Mouse (Mus musculus) liver, embryonic 15.5 days (tissue): ENCODE results near the gene Gm16253. TPM values are rescaled to one million over a fixed set of nuclear protein-coding genes. Genes with fewer than 3 reads are reported as not detected.

Experiments used
- ATAC-seq: fragments of 200-750 bp; cut with Nextera tagmentation; 2 replicates; pipeline ENCODE4 v1.8.0; 2017; ENCODE audit warnings: moderate number of reproducible peaks, mild to moderate bottlenecking, moderate library complexity; ENCODE audit not compliant: insufficient read depth
- H3K27ac ChIP-seq: fragments of 300-500 bp; sonication (generic); replicated peaks from 2 replicates; pipeline ENCODE4 v1.5.1; 2015; ENCODE audit warnings: mild to moderate bottlenecking, inconsistent platforms
- H3K27me3 ChIP-seq: fragments of 300-500 bp; sonication (generic); 2 replicates; pipeline ENCODE4 v1.6.1; 2015; ENCODE audit warnings: mild to moderate bottlenecking, inconsistent platforms
- H3K36me3 ChIP-seq: fragments of 300-500 bp; sonication (generic); replicated peaks from 2 replicates; pipeline ENCODE4 v1.6.1; 2015; ENCODE audit warnings: moderate library complexity, mild to moderate bottlenecking, inconsistent platforms
- H3K4me1 ChIP-seq: fragments of 300-500 bp; sonication (generic); replicated peaks from 2 replicates; pipeline ENCODE4 v1.6.1; 2015; ENCODE audit warnings: inconsistent platforms
- H3K4me2 ChIP-seq: fragments of 300-500 bp; sonication (generic); 2 replicates; pipeline ENCODE4 v1.6.1; 2015; ENCODE audit warnings: moderate library complexity, mild to moderate bottlenecking, inconsistent platforms
- H3K4me3 ChIP-seq: fragments of 300-500 bp; sonication (generic); replicated peaks from 2 replicates; pipeline ENCODE4 v1.5.1; 2015; ENCODE audit warnings: mild to moderate bottlenecking, inconsistent platforms
- H3K9ac ChIP-seq: fragments of 300-500 bp; sonication (generic); 2 replicates; pipeline ENCODE4 v1.6.1; 2015; ENCODE audit warnings: moderate library complexity, mild to moderate bottlenecking, inconsistent platforms
- H3K9me3 ChIP-seq: fragments of 300-500 bp; sonication (generic); replicated peaks from 2 replicates; pipeline ENCODE4 v1.6.1; 2016; ENCODE audit warnings: inconsistent platforms
- WGBS: fragments of 180-500 bp; shearing (Covaris S2); methylation state at CpG from one replicate; pipeline ENCODE4 v1.1.7; 2015; ENCODE audit warnings: mixed read lengths; ENCODE audit not compliant: insufficient replicate concordance; 5-methylcytosine and 5-hydroxymethylcytosine counted together
- polyA plus RNA-seq: library from polyadenylated mRNA; unstranded; fragments of >200 nt; fragmentation: Nextera tagmentation; extraction: Ambion mirVana; gene quantifications from 2 replicates; pipeline ENCODE4 v1.2.1, GENCODE M21; 2015

Gene Gm16253
- polyA plus RNA-seq, 1 experiment from 2014 or later = 0.17 TPM

DNA sequence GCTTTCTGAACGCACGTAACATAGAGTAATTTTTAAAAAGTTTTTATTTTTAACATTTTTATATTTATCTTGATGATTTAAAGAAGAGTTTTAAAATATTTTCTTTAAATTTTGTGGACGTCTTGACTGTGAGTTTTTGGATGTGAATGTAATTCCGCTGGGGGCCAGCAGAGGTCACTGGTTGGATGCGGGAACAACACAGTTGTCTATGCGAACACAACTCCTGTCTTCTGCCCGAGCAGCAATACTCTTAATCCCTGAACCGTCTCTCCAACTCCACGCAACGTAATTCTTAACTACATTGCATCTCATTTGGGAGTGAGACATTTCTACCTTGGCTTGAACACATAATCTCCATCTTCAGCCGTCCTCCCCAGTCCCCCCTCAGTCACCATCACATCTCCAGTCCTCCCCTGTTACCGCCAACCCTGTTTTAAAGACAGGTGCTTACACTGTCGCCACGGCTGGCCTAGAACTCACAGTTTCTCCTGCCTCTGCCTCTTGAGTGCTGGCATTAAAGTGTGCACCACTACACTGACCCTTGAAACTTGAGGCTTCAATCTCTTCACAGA is 29.3 kb upstream of the Gm16253 start:
- Histone ChIP-seq H3K4me2 (peak overlapping the region; percentile 35; the same call in 1 of the 2 replicates), H3K9ac (no peak overlapping the region), H3K9me3 (no peaks in the 10 kb centered on the region), H3K27ac (no peak overlapping the region), H3K36me3 (no peaks in the 10 kb centered on the region), H3K4me1 (peaks cover 7% of the 10 kb centered on the region; the same call in 1 of the 2 replicates), H3K27me3 (peaks cover 20% of the 10 kb centered on the region), H3K4me3 (no peak overlapping the region)
- WGBS = 12% methylated on average over 14 of the region's 14 CpGs
- no peak for ATAC-seq

DNA sequence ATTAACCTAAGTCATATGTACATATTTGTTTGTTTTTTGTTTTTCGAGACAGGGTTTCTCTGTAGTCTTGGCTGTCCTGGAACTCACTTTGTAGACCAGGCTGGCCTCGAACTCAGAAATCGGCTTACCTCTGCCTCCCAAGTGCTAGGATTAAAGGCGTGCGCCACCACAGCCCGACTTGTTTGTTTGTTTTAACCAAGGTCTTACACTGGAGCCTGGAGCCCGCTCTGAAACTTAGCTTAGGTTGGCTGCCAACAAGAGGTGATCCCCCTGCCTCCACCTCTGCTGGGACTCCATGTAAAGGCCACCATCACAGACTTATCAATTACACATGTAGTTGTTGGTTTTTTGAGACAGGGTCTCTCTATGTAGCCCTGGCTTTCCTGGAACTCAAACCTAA is 28.0 kb upstream of the Gm16253 start:
- 71% methylated on average over 7 of the region's 7 CpGs for WGBS
- H3K27me3 ChIP-seq = peaks cover 10% of the 10 kb centered on the region; the same call in 1 of the 2 replicates
- H3K4me1 ChIP-seq = peaks cover 10% of the 10 kb centered on the region; the same call in 1 of the 2 replicates

DNA sequence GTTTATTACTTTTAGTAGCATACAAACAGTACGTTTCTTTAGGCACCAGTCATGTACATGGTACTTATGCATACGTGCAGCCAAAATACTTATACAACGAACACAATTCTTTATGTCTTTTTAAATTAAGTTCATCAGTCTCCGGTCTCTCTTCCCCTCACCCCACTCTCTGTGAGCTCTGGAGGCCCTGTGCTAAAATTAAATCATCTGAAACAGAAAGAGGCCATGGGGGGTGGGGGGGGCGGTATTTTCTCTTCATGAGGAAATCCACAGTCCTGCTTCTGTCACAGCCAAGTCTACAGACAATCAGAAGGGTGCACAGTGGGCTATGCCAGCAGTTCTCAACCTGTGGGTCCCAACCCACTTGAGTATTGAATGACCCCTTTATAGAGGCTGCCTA is 27.4 kb upstream of the Gm16253 start:
- H3K27ac ChIP-seq = no peak overlapping the region
- H3K4me1 ChIP-seq = peaks cover 12% of the 10 kb centered on the region; the same call in 1 of the 2 replicates
- H3K4me2 ChIP-seq = no peak overlapping the region
- no peak for ATAC-seq
- no peak overlapping the region for H3K4me3 ChIP-seq
- 62% methylated on average over 5 of the region's 5 CpGs for WGBS
- H3K9ac ChIP-seq = no peak overlapping the region
- H3K36me3 ChIP-seq = no peaks in the 10 kb centered on the region
- H3K9me3 ChIP-seq = no peaks in the 10 kb centered on the region
- peaks cover 5% of the 10 kb centered on the region; the same call in 1 of the 2 replicates for H3K27me3 ChIP-seq

More for the DNA sequence above, 28.0 kb upstream of the Gm16253 start:
- H3K9me3 ChIP-seq = no peaks in the 10 kb centered on the region
- H3K27ac ChIP-seq = no peak overlapping the region
- H3K4me3 ChIP-seq = no peak overlapping the region
- ATAC-seq = no peak
- no peak overlapping the region for H3K9ac ChIP-seq
- H3K36me3 ChIP-seq = no peaks in the 10 kb centered on the region
- H3K4me2 ChIP-seq = no peak overlapping the region

DNA sequence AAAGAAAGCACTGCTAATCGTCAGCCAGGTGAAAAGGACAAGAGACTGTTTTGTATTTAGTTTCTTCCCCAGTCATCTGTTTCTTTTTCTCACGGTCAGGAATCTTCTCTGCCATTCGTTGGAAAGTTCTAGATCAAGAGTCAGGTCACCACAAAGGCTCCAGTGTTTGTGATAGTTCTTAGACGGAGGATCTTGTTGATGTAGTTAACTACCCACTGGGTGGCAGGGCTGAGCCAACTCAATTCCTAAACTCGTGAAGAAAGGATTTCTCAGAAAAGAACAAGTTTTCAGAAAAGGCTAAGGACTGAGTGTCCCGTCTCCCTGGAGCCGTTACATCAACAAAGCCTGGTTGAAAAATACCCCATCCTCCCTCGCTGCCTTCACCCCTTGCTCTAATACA is 25.6 kb upstream of the Gm16253 start:
- Histone ChIP-seq H3K9me3 (no peaks in the 10 kb centered on the region), H3K27ac (no peak overlapping the region), H3K36me3 (no peaks in the 10 kb centered on the region), H3K4me2 (no peak overlapping the region), H3K9ac (no peak overlapping the region), H3K27me3 (no peaks in the 10 kb centered on the region), H3K4me1 (peaks cover 26% of the 10 kb centered on the region), H3K4me3 (no peak overlapping the region)
- WGBS = 14% methylated on average over 8 of the region's 8 CpGs
- ATAC-seq = no peak

DNA sequence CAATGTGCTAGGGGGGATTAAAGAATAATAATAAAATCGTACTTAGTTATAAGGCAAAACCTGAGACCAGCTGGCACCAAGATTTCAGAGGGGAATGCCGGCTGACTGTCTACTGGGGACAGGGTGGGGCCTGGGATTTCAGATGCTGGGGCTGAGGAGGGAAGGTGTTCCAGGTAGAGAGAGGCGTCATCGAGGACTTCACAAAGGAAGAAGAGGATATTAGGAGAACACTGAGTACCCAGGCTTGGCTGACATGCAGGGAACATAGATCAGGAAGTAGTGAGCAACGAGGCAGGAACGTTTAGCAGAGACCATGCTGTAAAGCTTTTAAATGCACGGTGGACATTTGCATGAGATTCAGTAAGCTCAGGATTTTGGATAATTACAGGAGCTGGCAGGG is 24.9 kb upstream of the Gm16253 start:
- Histone ChIP-seq H3K27ac (no peak overlapping the region), H3K36me3 (no peaks in the 10 kb centered on the region), H3K4me3 (no peak overlapping the region), H3K4me1 (peaks cover 33% of the 10 kb centered on the region), H3K9me3 (no peaks in the 10 kb centered on the region), H3K9ac (no peak overlapping the region), H3K4me2 (no peak overlapping the region), H3K27me3 (no peaks in the 10 kb centered on the region)
- 44% methylated on average over 7 of the region's 7 CpGs for WGBS
- ATAC-seq = no peak

DNA sequence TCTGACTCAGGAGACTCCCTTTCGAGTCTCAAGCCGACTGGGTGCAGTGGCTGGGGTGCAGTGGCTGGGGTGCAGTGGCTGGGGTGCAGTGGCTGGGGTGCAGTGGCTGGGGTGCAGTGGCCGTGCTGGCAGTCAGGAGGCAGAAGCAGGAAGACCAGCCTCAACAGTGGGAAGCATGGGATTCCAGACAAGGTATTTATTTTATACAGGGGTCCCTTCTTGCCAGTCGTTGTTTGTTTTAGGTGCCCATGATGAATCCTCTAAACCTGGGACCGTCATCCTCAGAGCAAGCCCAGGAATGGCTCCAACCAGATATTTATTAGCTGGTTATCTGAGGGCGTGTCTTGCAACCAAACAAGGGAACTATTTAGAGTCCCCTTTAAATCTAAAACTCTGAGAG is 23.2 kb upstream of the Gm16253 start:
- 36% methylated on average over 6 of the region's 6 CpGs for WGBS
- ATAC-seq = no peak
- Histone ChIP-seq H3K4me2 (no peak overlapping the region), H3K27me3 (no peaks in the 10 kb centered on the region), H3K27ac (no peak overlapping the region), H3K4me1 (peaks cover 37% of the 10 kb centered on the region), H3K36me3 (no peaks in the 10 kb centered on the region), H3K9me3 (no peaks in the 10 kb centered on the region), H3K9ac (no peak overlapping the region), H3K4me3 (no peak overlapping the region)

DNA sequence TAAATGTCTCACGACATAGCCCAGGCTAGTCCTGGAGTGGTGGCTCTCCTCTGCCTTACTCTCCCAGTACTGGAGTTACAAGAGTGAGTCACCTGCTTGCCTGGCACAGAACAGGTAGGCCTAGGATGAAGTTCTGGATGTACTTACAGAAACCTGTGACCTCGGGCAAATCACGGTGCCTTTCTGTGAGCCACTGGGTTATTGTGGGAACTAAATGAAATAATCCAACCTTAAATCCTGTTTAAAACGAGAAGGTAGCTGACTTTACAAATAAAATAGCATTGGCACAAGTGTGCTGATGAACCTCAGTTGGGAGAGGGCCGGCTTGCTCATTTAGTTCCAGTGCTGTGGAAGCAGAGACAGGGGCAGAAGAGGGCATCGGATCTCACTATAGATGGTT is 22.5 kb upstream of the Gm16253 start:
- H3K36me3 ChIP-seq = peaks cover 3% of the 10 kb centered on the region
- no peak for ATAC-seq
- no peaks in the 10 kb centered on the region for H3K27me3 ChIP-seq
- H3K4me3 ChIP-seq = no peak overlapping the region
- H3K4me1 ChIP-seq = peaks cover 38% of the 10 kb centered on the region
- no peaks in the 10 kb centered on the region for H3K9me3 ChIP-seq
- H3K9ac ChIP-seq = no peak overlapping the region
- H3K4me2 ChIP-seq = no peak overlapping the region
- H3K27ac ChIP-seq = no peak overlapping the region
- WGBS = 74% methylated on average over 6 of the region's 6 CpGs

DNA sequence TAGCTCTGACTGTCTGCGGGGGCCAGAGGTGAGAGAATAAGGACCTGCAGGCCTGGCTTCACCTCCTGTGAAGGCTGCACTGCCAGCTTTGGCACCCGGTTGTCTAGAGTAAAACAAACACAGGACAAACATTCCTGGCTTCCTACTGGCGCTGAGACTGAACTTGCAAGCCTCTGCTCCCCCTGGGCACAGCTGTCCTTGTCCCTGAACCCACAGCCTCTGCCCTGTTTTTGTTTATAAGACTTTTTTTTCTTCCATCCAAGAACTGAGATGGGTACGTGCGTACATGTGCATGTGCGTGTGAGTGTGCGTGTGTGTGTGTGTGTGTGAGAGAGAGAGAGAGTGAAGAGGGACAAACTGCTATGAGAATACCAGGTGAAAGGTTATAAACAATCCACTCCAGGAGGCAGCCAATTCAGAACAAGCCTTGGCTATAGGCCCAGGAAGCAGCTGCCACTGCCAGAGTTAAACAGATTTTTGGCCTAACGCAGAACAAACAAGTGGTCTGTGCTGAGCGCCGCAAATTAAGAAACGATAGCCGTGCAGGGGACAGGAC is 21.7 kb upstream of the Gm16253 start:
- Histone ChIP-seq H3K27me3 (no peaks in the 10 kb centered on the region), H3K9me3 (no peaks in the 10 kb centered on the region), H3K4me1 (peaks cover 47% of the 10 kb centered on the region), H3K36me3 (peaks cover 12% of the 10 kb centered on the region), H3K27ac (peak overlapping the region; percentile 70), H3K4me2 (no peak overlapping the region), H3K4me3 (no peak overlapping the region), H3K9ac (no peak overlapping the region)
- ATAC-seq = no peak
- 70% methylated on average over 12 of the region's 12 CpGs for WGBS

DNA sequence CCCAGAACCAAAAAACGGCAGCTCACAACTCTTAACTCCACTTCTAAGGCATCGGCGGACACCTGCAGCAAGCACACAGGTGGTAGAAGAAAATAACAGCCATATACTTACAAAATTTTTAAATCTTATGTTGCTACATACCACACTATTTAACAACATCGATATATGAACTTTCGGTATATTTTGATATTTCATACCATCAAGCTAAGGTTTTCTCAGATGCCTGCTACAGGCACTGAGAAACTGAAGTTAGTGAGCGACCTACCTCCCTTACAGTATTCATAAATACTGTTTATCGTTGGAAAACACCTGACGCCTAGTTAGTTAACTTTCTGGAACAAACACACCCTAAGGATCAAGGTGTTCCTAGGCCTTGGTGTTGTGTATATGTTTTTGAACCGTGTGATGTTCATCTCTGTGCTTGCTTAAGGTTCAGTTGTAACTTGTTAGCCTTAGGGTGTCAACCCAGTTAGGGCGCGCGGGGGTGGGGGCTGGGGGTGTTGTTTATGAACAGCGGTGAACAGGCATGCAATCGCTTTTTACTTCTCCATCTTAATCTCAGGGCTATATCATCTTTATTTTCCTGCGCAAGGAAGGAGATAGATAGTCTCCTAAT is 20.7 kb upstream of the Gm16253 start:
- Histone ChIP-seq H3K4me1 (peaks cover 57% of the 10 kb centered on the region), H3K27me3 (no peaks in the 10 kb centered on the region), H3K4me3 (peak overlapping the region; percentile 75), H3K9ac (peak overlapping the region; percentile 75), H3K4me2 (peak overlapping the region; percentile 84), H3K27ac (0 out of 2 replicates have a peak overlapping the region, but pooled peaks have one; percentile 89), H3K9me3 (no peaks in the 10 kb centered on the region), H3K36me3 (peaks cover 22% of the 10 kb centered on the region)
- ATAC-seq = no peak
- 59% methylated on average over 15 of the region's 15 CpGs for WGBS

DNA sequence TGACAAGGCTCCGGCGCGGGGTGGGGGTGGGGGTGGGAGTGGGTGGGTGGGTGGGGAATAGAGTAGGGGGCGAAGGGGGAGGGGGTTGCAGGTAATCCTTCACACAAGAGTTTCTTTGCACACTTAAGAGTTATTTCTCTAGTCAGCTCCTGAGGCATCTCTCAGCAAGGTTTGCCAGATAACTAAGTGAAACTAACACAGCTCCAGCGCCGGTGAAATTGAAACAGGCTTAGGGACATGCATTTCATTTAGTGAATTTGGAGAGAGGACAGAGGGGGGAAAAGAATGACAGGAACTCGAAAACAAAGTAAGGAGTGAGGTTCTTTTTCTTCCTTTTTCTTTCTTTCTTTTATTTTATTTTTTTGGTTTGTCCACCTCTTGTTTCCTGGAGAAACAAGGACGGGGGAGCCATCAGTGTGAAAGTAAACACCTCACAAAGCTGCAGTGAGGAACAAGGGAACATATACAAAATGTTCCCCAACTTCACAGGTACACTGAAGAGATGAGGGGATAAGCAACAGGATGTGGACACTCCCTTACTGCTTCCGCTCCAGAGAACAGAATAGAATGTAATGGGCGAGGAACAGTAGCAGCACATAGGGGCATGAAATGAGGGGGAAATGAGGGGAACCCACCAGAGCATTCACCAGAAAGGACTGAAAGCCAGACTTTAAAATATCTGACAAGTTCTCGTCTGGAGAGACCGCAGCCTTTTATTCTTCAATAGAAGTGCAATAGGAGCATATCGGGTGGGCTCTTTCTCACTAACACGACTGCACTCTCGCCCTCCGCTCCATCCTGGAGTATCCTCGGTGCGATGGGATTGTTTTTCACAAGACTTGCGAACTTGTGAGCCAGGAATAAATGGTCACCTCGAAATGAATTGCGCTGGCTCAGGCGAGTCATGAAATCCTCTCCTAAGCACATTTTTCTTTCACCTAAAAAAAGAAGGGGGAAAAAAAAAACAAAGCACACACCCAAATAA is 19.8 kb upstream of the Gm16253 start:
- peaks cover 57% of the 10 kb centered on the region for H3K4me1 ChIP-seq

More for the DNA sequence above, 19.8 kb upstream of the Gm16253 start:
- no peaks in the 10 kb centered on the region for H3K27me3 ChIP-seq
- H3K9me3 ChIP-seq = no peaks in the 10 kb centered on the region
- H3K4me3 ChIP-seq = peak overlapping the region; percentile 75
- peak overlapping the region; percentile 89 for H3K27ac ChIP-seq
- H3K4me2 ChIP-seq = peak overlapping the region; percentile 84
- peak overlapping the region; percentile 75 for H3K9ac ChIP-seq
- ATAC-seq = 0 out of 2 replicates have a peak, but pooled peaks have one; percentile 22
- peaks cover 26% of the 10 kb centered on the region for H3K36me3 ChIP-seq
- WGBS = 1% methylated on average over 22 of the region's 22 CpGs
